ENCODE assay signal across 18 mouse cellular contexts in the genomic region with DNA sequence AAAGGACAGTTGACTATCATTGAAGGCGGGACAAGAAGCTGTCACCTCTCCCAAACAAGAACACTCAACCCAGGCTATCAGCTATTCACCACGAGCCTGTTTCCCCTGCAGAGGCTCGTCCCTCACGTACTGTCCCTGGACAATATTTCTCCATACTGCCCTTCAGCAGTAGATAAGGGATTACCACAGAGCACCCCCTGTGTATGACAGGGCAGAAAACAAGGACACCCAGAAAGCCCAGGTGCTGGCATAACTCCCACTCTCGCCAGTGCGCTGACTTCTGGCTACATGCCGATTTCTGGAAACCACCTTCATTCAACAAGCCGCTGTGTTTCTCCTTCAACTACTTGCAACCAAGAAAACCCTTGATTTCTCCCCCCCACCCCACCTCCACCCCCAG.
A peak's percentile ranks its signal among the peaks of the same experiment; 100 is the strongest.
DNase-seq lines count a peak whose midpoint lies in the region; ATAC-seq and TF ChIP-seq lines count a peak whose summit lies in the region.
"Had no signal": no experiment of that assay in that cellular context is flagged by ENCODE, and none has a peak within 500 bp of the region (broad histone marks: within the 10 kb centered on the region; RNA-seq: fewer than 3 reads in every experiment).

No protein-coding gene starts in this region.

- no peak for DNase-seq in heart, embryonic 10.5 days (ENCODE audit: low spot score)
- no peak for DNase-seq in heart, adult 8-10 months (ENCODE audit: low spot score)
- no peak for DNase-seq in hindbrain, postnatal 0 days (ENCODE audit: low spot score)
- DNase-seq in ovary, postnatal 36 days (ENCODE audit: low spot score), result peak; percentile 32
- no peak for DNase-seq in ovary, adult 18-20 months (ENCODE audit: low spot score)
- no peak for DNase-seq in right cerebral cortex, postnatal 10 days (ENCODE audit: low spot score in 2 of 2)
- DNase-seq: B cell, adult 2 months; embryo, embryonic 11 days; gastrocnemius, postnatal 25 days; liver, embryonic 13.5 days; midbrain, embryonic 14.5 days; spleen, adult 18-20 months had no signal

- peak overlapping the region; percentile 47; the same call in 1 of the 2 replicates for H3K27ac ChIP-seq in heart, embryonic 10.5 days
- H3K27ac ChIP-seq in hindbrain, embryonic 13.5 days, result 0 out of 2 replicates have a peak overlapping the region, but pooled peaks have one; percentile 23
- no peak overlapping the region for H3K27ac ChIP-seq in hindbrain, postnatal 0 days
- H3K27ac ChIP-seq: embryonic facial prominence, embryonic 15.5 days; hindbrain, embryonic 15.5 days; layer of hippocampus, adult 2 months; liver, embryonic 13.5 days; stomach, embryonic 15.5 days had no signal

- WGBS in heart, embryonic 10.5 days, result 59% methylated on average over 8 of the region's 8 CpGs
- WGBS in hindbrain, embryonic 13.5 days, result 90% methylated on average over 8 of the region's 8 CpGs
- 89% methylated on average over 8 of the region's 8 CpGs for WGBS in hindbrain, postnatal 0 days

- no peak overlapping the region for H3K4me2 ChIP-seq in hindbrain, embryonic 13.5 days
- no peak overlapping the region for H3K4me2 ChIP-seq in hindbrain, postnatal 0 days (ENCODE audit: low read depth, low read length)
- H3K4me2 ChIP-seq: embryonic facial prominence, embryonic 15.5 days; hindbrain, embryonic 15.5 days; liver, embryonic 13.5 days; stomach, embryonic 15.5 days had no signal

- no peak overlapping the region for H3K4me3 ChIP-seq in heart, embryonic 10.5 days
- no peak overlapping the region for H3K4me3 ChIP-seq in hindbrain, embryonic 13.5 days
- H3K4me3 ChIP-seq in hindbrain, postnatal 0 days (ENCODE audit: low read length), result no peak overlapping the region
- H3K4me3 ChIP-seq: embryonic facial prominence, embryonic 15.5 days; hindbrain, embryonic 15.5 days; layer of hippocampus, adult 2 months; liver, embryonic 13.5 days; stomach, embryonic 15.5 days had no signal

- no peaks in the 10 kb centered on the region for H3K27me3 ChIP-seq in heart, embryonic 10.5 days (ENCODE audit: insufficient read depth, poor library complexity, severe bottlenecking)
- H3K27me3 ChIP-seq in hindbrain, embryonic 13.5 days, result no peaks in the 10 kb centered on the region
- H3K27me3 ChIP-seq in hindbrain, postnatal 0 days (ENCODE audit: insufficient read depth, low read length), result no peaks in the 10 kb centered on the region
- H3K27me3 ChIP-seq: embryonic facial prominence, embryonic 15.5 days; hindbrain, embryonic 15.5 days; liver, embryonic 13.5 days; stomach, embryonic 15.5 days had no signal

- H3K36me3 ChIP-seq in heart, embryonic 10.5 days, result no peaks in the 10 kb centered on the region
- H3K36me3 ChIP-seq in hindbrain, embryonic 13.5 days, result no peaks in the 10 kb centered on the region
- no peaks in the 10 kb centered on the region for H3K36me3 ChIP-seq in hindbrain, postnatal 0 days (ENCODE audit: insufficient read depth, low read length)
- H3K36me3 ChIP-seq: embryonic facial prominence, embryonic 15.5 days; hindbrain, embryonic 15.5 days; liver, embryonic 13.5 days; stomach, embryonic 15.5 days had no signal

- no peaks in the 10 kb centered on the region for H3K9me3 ChIP-seq in heart, embryonic 10.5 days
- H3K9me3 ChIP-seq in hindbrain, embryonic 13.5 days, result no peaks in the 10 kb centered on the region
- no peaks in the 10 kb centered on the region for H3K9me3 ChIP-seq in hindbrain, postnatal 0 days (ENCODE audit: low read length)
- H3K9me3 ChIP-seq: embryonic facial prominence, embryonic 15.5 days; hindbrain, embryonic 15.5 days; liver, embryonic 13.5 days; stomach, embryonic 15.5 days had no signal

- no peak for TF ChIP-seq CTCF in hindbrain, postnatal 0 days (IDR thresholded peaks at IDR 0.05; ENCODE audit: low read depth)

- no peak for ATAC-seq in hindbrain, embryonic 13.5 days (ENCODE audit: low FRiP score)
- ATAC-seq in hindbrain, postnatal 0 days, result no peak
- ATAC-seq: intestine, postnatal 0 days had no signal

- peaks cover 52% of the 10 kb centered on the region for H3K4me1 ChIP-seq in heart, embryonic 10.5 days
- H3K4me1 ChIP-seq in hindbrain, embryonic 13.5 days (replicated peaks), result peaks cover 51% of the 10 kb centered on the region
- peaks cover 6% of the 10 kb centered on the region; the same call in 1 of the 2 replicates for H3K4me1 ChIP-seq in hindbrain, postnatal 0 days (ENCODE audit: insufficient read depth, low read length)

- H3K9ac ChIP-seq in hindbrain, embryonic 13.5 days, result no peak overlapping the region
- no peak overlapping the region for H3K9ac ChIP-seq in hindbrain, postnatal 0 days (replicated peaks; ENCODE audit: low read length)
- H3K9ac ChIP-seq: embryonic facial prominence, embryonic 15.5 days; hindbrain, embryonic 15.5 days; liver, embryonic 13.5 days; stomach, embryonic 15.5 days had no signal
